Mouse (Mus musculus): ENCODE data around the gene Fam204a.

DNA sequence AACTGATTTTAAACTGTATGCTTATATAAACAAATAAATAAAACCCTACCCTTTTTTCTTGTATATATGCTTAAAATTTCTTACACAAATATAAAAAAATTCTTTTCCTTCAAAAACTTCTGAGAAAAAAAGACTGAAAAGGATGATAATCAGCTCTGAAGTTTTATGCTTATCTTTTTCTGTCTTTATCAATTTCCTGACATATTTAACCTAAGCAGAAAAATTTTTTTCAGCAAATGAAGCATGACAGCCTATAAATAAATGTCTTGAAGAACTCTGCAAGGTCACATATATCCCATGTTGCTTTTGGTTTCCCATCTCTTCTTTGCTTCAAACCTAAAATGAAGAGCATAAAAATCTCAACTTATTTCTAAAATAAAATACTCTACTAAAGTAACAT, 27.3 kb downstream of the Fam204a start:
- TF ChIP-seq CTCF (IDR thresholded peaks at IDR 0.05; ENCODE audit: low read depth, low read length) (no peak), TAL1 (conservative IDR thresholded peaks at IDR 0.05; ENCODE audit: low read depth, low read length) (no peak), GATA2 (IDR thresholded peaks at IDR 0.05; ENCODE audit: borderline replicate concordance, low read depth, low read length) (no peak), POLR2AphosphoS5 (IDR thresholded peaks at IDR 0.05; ENCODE audit: insufficient replicate concordance, low read depth, low read length) (no peak)
